Mouse (Mus musculus): ENCODE results near the gene Sar1a. TPM values are rescaled to one million over a fixed set of nuclear protein-coding genes. Genes with fewer than 3 reads are reported as not detected.

Sar1a gene
- total RNA-seq, 1 experiment, result 145 TPM

DNA sequence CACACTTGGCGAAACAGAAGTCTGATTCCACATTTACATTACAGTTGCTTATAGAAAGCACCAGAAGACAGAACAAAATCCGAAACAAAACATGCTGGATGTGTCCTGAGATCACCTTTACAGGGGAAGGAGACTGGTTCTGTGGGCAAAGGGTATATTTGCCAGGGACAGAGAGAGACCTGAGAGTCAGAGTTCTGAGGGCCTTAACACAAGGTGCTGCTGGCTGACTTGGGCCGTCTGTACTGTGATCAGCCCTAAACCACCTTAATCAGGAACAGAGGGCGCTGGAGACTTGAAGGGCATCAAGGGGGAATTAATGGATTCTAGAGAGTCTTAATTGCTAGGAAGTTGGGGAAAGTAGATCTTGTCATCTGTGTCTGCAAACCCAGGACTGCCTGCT is 13.5 kb downstream of the Sar1a start:
- Histone ChIP-seq H3K36me3 (ENCODE audit: control insufficient read depth, insufficient read depth, low read length, poor library complexity, severe bottlenecking) (peaks cover 26% of the 10 kb centered on the region), H3K27ac (ENCODE audit: insufficient read depth, low read depth, low read length, poor library complexity, severe bottlenecking) (no peak overlapping the region), H3K9ac (ENCODE audit: insufficient read depth, low read depth, low read length, poor library complexity, severe bottlenecking) (no peak overlapping the region), H3K4me1 (ENCODE audit: control insufficient read depth in 2 of 2, insufficient read depth in 2 of 2, low read length in 2 of 2, poor library complexity in 1 of 2) (peaks cover 0 to 1% of the 10 kb centered on the region in 2 experiments; a peak in 1 of 4 replicates), H3K9me3 (ENCODE audit: control insufficient read depth, insufficient read depth, low read depth, low read length) (no peaks in the 10 kb centered on the region), H3K4me3 (ENCODE audit: insufficient read depth in 1 of 2, low read depth in 1 of 2, low read length in 2 of 2, poor library complexity in 1 of 2, severe bottlenecking in 1 of 2) (no peak overlapping the region)
- in situ Hi-C loops (cut with MboI; ENCODE audit: low sequenced_read_pairs in 2 of 2, unreplicated experiment in 2 of 2), result no loop called here
- TF ChIP-seq CHD2 (IDR thresholded peaks at IDR 0.05; ENCODE audit: low read depth, low read length) (no peak), MAFK (IDR thresholded peaks at IDR 0.05; ENCODE audit: insufficient read depth, low read depth, low read length) (no peak)
- DNase-seq (ENCODE audit: low read depth, low spot score), result no peak

DNA sequence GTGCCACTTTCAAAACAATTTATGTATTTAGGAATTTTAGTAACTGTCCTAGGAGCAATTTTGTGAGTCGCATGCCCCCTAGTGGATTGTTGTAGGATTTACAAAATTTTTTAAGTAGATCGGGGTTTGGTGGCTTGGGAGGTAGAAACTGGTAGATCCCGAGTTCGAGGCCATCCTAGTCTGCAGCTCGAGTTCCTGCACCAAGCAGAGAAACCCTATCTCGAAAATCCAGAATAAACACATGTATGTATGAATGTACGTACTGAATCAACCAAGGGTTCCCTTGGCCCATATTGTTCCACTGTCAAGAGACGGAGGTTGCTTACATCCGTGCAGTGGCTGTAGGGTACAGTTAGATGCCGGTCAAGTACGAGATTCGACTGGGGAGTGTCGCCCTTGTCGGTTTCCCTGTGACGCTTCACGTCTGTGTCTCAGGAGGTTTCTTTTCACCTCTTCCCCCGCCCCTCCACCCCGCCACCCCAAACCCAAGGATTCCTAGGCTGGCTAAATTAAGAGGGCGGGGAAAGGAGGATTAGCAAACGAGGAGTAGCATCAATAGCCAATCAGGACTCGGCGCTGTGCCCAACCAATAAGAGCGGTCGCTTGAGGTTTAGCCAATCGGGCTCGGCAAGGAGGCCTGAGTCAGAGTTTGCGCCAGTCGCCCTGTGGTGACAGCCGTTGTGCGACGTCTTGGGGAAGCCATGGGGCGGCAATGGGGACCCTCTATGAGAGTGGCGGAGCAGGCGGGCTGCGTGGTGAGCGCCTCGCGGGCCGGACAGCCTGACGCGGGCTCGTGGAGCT is 15.0 kb downstream of the Sar1a start, which contains the start of gene Tysnd1:
Tysnd1 (plus strand) TSS at position 645 of the 801 bp plus-strand sequence.
- H3K9ac ChIP-seq (ENCODE audit: insufficient read depth, low read depth, low read length, poor library complexity, severe bottlenecking), result peak within 1 kb of the TSS; percentile 88
- TF ChIP-seq ZC3H11A (IDR thresholded peaks at IDR 0.05; ENCODE audit: borderline replicate concordance, low read depth, low read length) (peak; percentile 52; the same call in 1 of the 2 replicates), ZNF384 (IDR thresholded peaks at IDR 0.05; ENCODE audit: low read depth, low read length) (no peak), CHD2 (IDR thresholded peaks at IDR 0.05; ENCODE audit: low read depth, low read length) (peak; percentile 72; the same call in 1 of the 2 replicates), MAFK (IDR thresholded peaks at IDR 0.05; ENCODE audit: insufficient read depth, low read depth, low read length) (no peak), HCFC1 (IDR thresholded peaks at IDR 0.05; ENCODE audit: borderline replicate concordance, insufficient read depth, low read length) (peak; percentile 86)
- peak within 1 kb of the TSS; percentile 89 to 96 for H3K4me3 ChIP-seq (ENCODE audit: insufficient read depth in 1 of 2, low read depth in 1 of 2, low read length in 2 of 2, poor library complexity in 1 of 2, severe bottlenecking in 1 of 2)
- no peak within 1 kb of the TSS for H3K27ac ChIP-seq (ENCODE audit: insufficient read depth, low read depth, low read length, poor library complexity, severe bottlenecking)
- peaks cover 15% of the 10 kb centered on the region for H3K36me3 ChIP-seq (ENCODE audit: control insufficient read depth, insufficient read depth, low read length, poor library complexity, severe bottlenecking)
- DNase-seq (ENCODE audit: low read depth, low spot score), result peak; percentile 94
- in situ Hi-C loops (cut with MboI; ENCODE audit: low sequenced_read_pairs in 2 of 2, unreplicated experiment in 2 of 2), result no loop called here
- H3K9me3 ChIP-seq (ENCODE audit: control insufficient read depth, insufficient read depth, low read depth, low read length), result no peaks in the 10 kb centered on the region
- H3K4me1 ChIP-seq (ENCODE audit: control insufficient read depth in 2 of 2, insufficient read depth in 2 of 2, low read length in 2 of 2, poor library complexity in 1 of 2), result peaks cover 0 to 1% of the 10 kb centered on the region in 2 experiments; a peak in 1 of 4 replicates

DNA sequence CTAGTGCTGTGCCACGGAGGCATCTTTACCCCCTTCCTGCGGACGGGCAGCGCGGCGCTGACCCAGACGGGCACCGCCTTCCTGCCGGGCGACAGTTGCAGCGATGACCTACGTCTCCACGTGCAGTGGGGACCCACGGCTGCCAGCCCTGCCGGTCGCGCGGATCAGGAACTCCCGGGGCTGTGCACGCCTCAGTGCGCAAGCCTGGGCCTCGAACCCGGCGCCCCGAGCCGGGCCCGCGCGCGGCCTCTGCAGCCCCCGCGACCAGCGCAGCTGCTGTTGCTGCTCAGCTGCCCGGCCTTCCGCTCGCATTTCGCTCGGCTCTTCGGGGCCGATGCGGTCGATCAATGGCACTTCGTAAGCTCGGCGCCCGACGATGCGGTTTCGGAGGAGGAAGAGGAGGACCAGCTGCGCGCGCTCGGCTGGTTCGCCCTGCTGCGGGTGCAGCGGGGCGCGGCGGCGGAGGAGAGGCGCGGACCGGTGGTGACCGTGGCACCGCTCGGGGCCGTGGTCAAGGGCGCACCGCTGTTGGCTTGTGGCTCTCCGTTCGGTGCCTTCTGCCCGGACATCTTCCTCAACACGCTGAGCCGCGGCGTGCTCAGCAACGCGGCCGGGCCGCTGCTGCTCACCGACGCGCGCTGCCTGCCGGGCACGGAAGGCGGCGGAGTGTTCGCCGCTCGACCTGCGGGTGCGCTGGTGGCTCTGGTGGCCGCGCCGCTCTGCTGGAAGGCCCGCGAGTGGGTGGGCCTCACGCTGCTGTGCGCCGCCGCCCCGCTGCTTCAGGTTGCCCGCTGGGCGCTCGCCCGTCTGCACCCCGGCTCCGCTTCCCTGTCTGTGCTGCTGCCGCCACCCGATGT is 15.8 kb downstream of the Sar1a start:
- peaks cover 0 to 1% of the 10 kb centered on the region in 2 experiments; a peak in 1 of 4 replicates for H3K4me1 ChIP-seq (ENCODE audit: control insufficient read depth in 2 of 2, insufficient read depth in 2 of 2, low read length in 2 of 2, poor library complexity in 1 of 2)
- H3K9ac ChIP-seq (ENCODE audit: insufficient read depth, low read depth, low read length, poor library complexity, severe bottlenecking), result peak overlapping the region; percentile 88
- in situ Hi-C loops (cut with MboI; ENCODE audit: low sequenced_read_pairs in 2 of 2, unreplicated experiment in 2 of 2), result no loop called here
- H3K27ac ChIP-seq (ENCODE audit: insufficient read depth, low read depth, low read length, poor library complexity, severe bottlenecking), result no peak overlapping the region
- H3K36me3 ChIP-seq (ENCODE audit: control insufficient read depth, insufficient read depth, low read length, poor library complexity, severe bottlenecking), result peaks cover 15% of the 10 kb centered on the region
- DNase-seq (ENCODE audit: low read depth, low spot score), result no peak
- no peak for TF ChIP-seq CHD2 (IDR thresholded peaks at IDR 0.05; ENCODE audit: low read depth, low read length)
- no peak for TF ChIP-seq HCFC1 (IDR thresholded peaks at IDR 0.05; ENCODE audit: borderline replicate concordance, insufficient read depth, low read length)
- TF ChIP-seq MAFK (IDR thresholded peaks at IDR 0.05; ENCODE audit: insufficient read depth, low read depth, low read length), result no peak
- TF ChIP-seq ZC3H11A (IDR thresholded peaks at IDR 0.05; ENCODE audit: borderline replicate concordance, low read depth, low read length), result no peak
- TF ChIP-seq ZNF384 (IDR thresholded peaks at IDR 0.05; ENCODE audit: low read depth, low read length), result no peak
- H3K4me3 ChIP-seq (ENCODE audit: insufficient read depth in 1 of 2, low read depth in 1 of 2, low read length in 2 of 2, poor library complexity in 1 of 2, severe bottlenecking in 1 of 2), result peak overlapping the region; percentile 89 to 96
- H3K9me3 ChIP-seq (ENCODE audit: control insufficient read depth, insufficient read depth, low read depth, low read length), result no peaks in the 10 kb centered on the region

DNA sequence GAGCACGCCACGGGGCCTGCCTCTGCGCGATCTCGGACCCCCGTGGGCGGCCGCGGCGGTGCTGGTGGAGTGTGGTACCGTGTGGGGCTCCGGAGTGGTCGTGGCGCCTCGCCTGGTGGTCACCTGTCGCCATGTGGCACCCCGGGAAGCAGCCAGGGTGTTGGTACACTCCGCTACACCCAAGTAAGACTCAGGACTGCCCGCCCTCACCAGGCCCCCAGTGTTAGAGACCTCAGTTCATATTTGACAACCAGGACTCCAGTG is 16.4 kb downstream of the Sar1a start:
- Histone ChIP-seq H3K27ac (ENCODE audit: insufficient read depth, low read depth, low read length, poor library complexity, severe bottlenecking) (no peak overlapping the region), H3K9ac (ENCODE audit: insufficient read depth, low read depth, low read length, poor library complexity, severe bottlenecking) (peak overlapping the region; percentile 88), H3K36me3 (ENCODE audit: control insufficient read depth, insufficient read depth, low read length, poor library complexity, severe bottlenecking) (peaks cover 10% of the 10 kb centered on the region), H3K9me3 (ENCODE audit: control insufficient read depth, insufficient read depth, low read depth, low read length) (no peaks in the 10 kb centered on the region), H3K4me1 (ENCODE audit: control insufficient read depth in 2 of 2, insufficient read depth in 2 of 2, low read length in 2 of 2, poor library complexity in 1 of 2) (peaks cover 0 to 1% of the 10 kb centered on the region in 2 experiments; a peak in 1 of 4 replicates), H3K4me3 (ENCODE audit: insufficient read depth in 1 of 2, low read depth in 1 of 2, low read length in 2 of 2, poor library complexity in 1 of 2, severe bottlenecking in 1 of 2) (peak overlapping the region; percentile 89 to 96)
- DNase-seq (ENCODE audit: low read depth, low spot score), result no peak
- in situ Hi-C loops (cut with MboI; ENCODE audit: low sequenced_read_pairs in 2 of 2, unreplicated experiment in 2 of 2), result no loop called here
- no peak for TF ChIP-seq CHD2 (IDR thresholded peaks at IDR 0.05; ENCODE audit: low read depth, low read length)
- TF ChIP-seq ZNF384 (IDR thresholded peaks at IDR 0.05; ENCODE audit: low read depth, low read length), result no peak
- no peak for TF ChIP-seq ZC3H11A (IDR thresholded peaks at IDR 0.05; ENCODE audit: borderline replicate concordance, low read depth, low read length)
- TF ChIP-seq HCFC1 (IDR thresholded peaks at IDR 0.05; ENCODE audit: borderline replicate concordance, insufficient read depth, low read length), result no peak
- no peak for TF ChIP-seq MAFK (IDR thresholded peaks at IDR 0.05; ENCODE audit: insufficient read depth, low read depth, low read length)
